Mouse (Mus musculus) hindbrain, embryonic 16.5 days (tissue): ENCODE measurements around the gene Ttc19. TPM values are rescaled to one million over a fixed set of nuclear protein-coding genes. Genes with fewer than 3 reads are reported as not detected.
"Not testable (repeated sequence)": the region's sequence is repeated elsewhere in the genome, so short reads cannot be mapped to it uniquely, and the experiment has no call there.

Experiments
- ATAC-seq: fragments of 200-750 bp; cut with Nextera tagmentation; 2 replicates; pipeline ENCODE4 v1.8.0; 2017; ENCODE audit warnings: moderate TSS enrichment, moderate library complexity
- H3K27ac ChIP-seq: fragments of 300-500 bp; sonication (generic); 2 replicates; pipeline ENCODE4 v1.5.1; 2014; ENCODE audit warnings: low read depth, mild to moderate bottlenecking, control low read depth, low read length, moderate library complexity
- H3K27me3 ChIP-seq: fragments of 300-500 bp; sonication (generic); replicated peaks from 2 replicates; pipeline ENCODE4 v1.6.1; 2014; ENCODE audit warnings: low read length; ENCODE audit not compliant: control insufficient read depth, insufficient read depth
- H3K36me3 ChIP-seq: fragments of 300-500 bp; sonication (generic); 2 replicates; pipeline ENCODE4 v1.6.1; 2014; ENCODE audit warnings: mild to moderate bottlenecking, low read length, moderate library complexity, mixed read lengths; ENCODE audit not compliant: control insufficient read depth, insufficient read depth
- H3K4me1 ChIP-seq: fragments of 300-500 bp; sonication (generic); 2 replicates; pipeline ENCODE4 v1.6.1; 2014; ENCODE audit warnings: low read depth, low read length; ENCODE audit not compliant: control insufficient read depth, insufficient read depth
- H3K4me2 ChIP-seq: fragments of 300-500 bp; sonication (generic); 2 replicates; pipeline ENCODE4 v1.6.1; 2014; ENCODE audit warnings: mild to moderate bottlenecking, low read length, control low read depth, moderate library complexity
- H3K4me3 ChIP-seq: fragments of 300-500 bp; sonication (generic); 2 replicates; pipeline ENCODE4 v1.5.1; 2014; ENCODE audit warnings: mild to moderate bottlenecking, low read length, control low read depth, moderate library complexity
- H3K9ac ChIP-seq: fragments of 300-500 bp; sonication (generic); 2 replicates; pipeline ENCODE4 v1.6.1; 2014; ENCODE audit warnings: low read depth, mild to moderate bottlenecking, control low read depth, low read length, moderate library complexity
- H3K9me3 ChIP-seq: fragments of 300-500 bp; sonication (generic); 2 replicates; pipeline ENCODE4 v1.6.1; 2014; ENCODE audit warnings: mild to moderate bottlenecking, low read length, moderate library complexity; ENCODE audit not compliant: control insufficient read depth
- WGBS: fragments of 180-500 bp; shearing (Covaris S2); extraction: QIAGEN DNeasy Blood & Tissue Kit; methylation state at CpG from one replicate; pipeline ENCODE4 v1.1.7; 2014; 5-methylcytosine and 5-hydroxymethylcytosine counted together
- polyA plus RNA-seq: library from polyadenylated mRNA; unstranded; fragments of >200 nt; fragmentation: Nextera tagmentation; extraction: Ambion mirVana; gene quantifications from 2 replicates; pipeline ENCODE4 v1.2.1, GENCODE M21; 2015

The Ttc19 gene
- polyA plus RNA-seq, 1 experiment from 2014 or later: 41.6 TPM

DNA sequence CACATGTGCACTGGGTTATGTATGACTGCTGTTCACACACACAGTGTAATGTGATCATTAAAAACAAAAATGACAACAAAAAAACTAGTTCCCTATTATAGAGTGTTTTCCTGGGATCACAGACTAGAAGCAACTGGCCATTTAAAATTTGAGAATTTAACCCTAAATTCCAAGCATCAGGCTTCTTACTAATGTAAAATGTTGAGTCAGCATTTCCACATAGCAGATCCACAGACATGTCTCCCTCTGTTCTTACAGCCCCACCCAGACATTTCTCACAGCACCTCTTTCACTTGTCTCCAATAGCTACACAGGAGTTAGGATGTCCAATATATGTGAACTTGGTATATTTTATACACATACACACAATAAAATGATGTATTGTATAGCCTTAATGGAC lies 88.7 kb downstream of the Ttc19 start:
- peaks cover 19% of the 10 kb centered on the region for H3K36me3 ChIP-seq
- no peak overlapping the region for H3K4me2 ChIP-seq
- ATAC-seq: no peak
- H3K9ac ChIP-seq: no peak overlapping the region
- no peaks in the 10 kb centered on the region for H3K4me1 ChIP-seq
- no peaks in the 10 kb centered on the region for H3K9me3 ChIP-seq
- no peaks in the 10 kb centered on the region for H3K27me3 ChIP-seq
- no peak overlapping the region for H3K4me3 ChIP-seq
- H3K27ac ChIP-seq: no peak overlapping the region

DNA sequence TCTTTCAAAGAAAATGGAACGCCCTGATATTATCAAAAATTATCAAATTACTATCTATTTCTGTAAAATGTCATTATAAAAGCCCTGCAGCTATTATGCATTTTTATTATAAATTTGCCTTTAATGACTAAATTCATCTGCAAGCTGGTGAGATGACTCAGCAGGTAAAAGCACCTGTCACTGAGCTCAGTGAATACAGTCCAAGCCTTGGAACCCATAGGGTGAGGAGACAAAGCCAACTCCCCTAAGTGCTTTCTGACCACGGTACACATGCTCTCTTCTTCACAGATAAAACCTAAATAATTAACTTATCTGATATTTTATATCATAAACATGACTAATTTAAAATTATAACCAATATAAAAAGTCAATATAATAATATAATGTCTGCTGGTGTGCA lies 90.5 kb downstream of the Ttc19 start:
- H3K4me1 ChIP-seq: no peaks in the 10 kb centered on the region
- H3K4me2 ChIP-seq: no peak overlapping the region
- no peaks in the 10 kb centered on the region for H3K27me3 ChIP-seq
- H3K27ac ChIP-seq: no peak overlapping the region
- no peaks in the 10 kb centered on the region for H3K9me3 ChIP-seq
- peaks cover 15% of the 10 kb centered on the region for H3K36me3 ChIP-seq
- H3K9ac ChIP-seq: no peak overlapping the region
- no peak for ATAC-seq
- WGBS: 84% methylated on average over 2 of the region's 2 CpGs
- H3K4me3 ChIP-seq: no peak overlapping the region

DNA sequence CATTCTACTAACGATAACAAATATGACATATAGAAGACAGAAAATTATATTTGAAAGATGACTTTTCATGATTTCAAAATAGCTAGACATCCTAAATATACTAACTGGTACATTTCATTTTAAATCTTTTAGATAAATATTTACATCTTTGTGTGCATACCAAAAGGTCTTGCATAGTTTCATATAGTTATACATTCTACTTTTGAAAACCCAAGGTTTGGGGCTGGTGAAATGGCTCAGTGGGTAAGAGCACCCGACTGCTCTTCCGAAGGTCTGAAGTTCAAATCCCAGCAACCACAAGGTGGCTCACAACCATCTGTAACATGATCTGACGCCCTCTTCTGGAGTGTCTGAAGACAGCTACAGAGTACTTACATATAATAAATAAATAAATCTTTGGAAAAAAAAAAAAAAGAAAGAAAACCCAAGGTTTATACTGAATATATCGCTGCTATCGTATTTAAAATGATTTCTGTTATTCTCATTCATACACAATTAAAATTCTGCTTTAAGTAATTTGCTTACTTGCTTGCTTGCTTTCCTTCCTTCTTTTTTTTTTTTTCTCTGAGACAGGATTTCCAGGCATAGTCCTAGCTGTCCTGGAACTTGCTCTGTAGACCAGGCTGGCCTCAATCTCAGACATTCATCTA lies 96.1 kb downstream of the Ttc19 start:
- not testable (repeated sequence) for H3K4me1 ChIP-seq, H3K27ac ChIP-seq, H3K4me2 ChIP-seq, H3K27me3 ChIP-seq, ATAC-seq, H3K9me3 ChIP-seq, H3K4me3 ChIP-seq, H3K9ac ChIP-seq
- WGBS: 88% methylated on average over 6 of the region's 6 CpGs
- H3K36me3 ChIP-seq: peaks cover 23% of the 10 kb centered on the region

Other genes with a start within 250 kb of the Ttc19 start
- gene Adora2b, start 32.5 kb upstream of the Ttc19 start, polyA plus RNA-seq: 6.7 and 8.8 TPM in 2 replicates
- gene Zswim7, start 98 bp upstream of the Ttc19 start, polyA plus RNA-seq: 18.4 and 21.9 TPM in 2 replicates
- gene Pigl, start 177.0 kb downstream of the Ttc19 start, polyA plus RNA-seq: 8.3 and 10.8 TPM in 2 replicates
- 60.1 and 135 TPM in 2 replicates for gene Ncor1, start 177.1 kb downstream of the Ttc19 start, polyA plus RNA-seq